Mouse (Mus musculus): ENCODE data around the gene Wdr24. TPM values are rescaled to one million over a fixed set of nuclear protein-coding genes. Genes with fewer than 3 reads are reported as not detected.

Wdr24 gene
- 18.0 TPM for polyA plus RNA-seq (2012; fragmentation: generic; extraction: Trizol)

- TF ChIP-seq MAX (IDR thresholded peaks at IDR 0.05; ENCODE audit: low read depth) (peak; percentile 60), SRF (IDR thresholded peaks at IDR 0.05; ENCODE audit: control insufficient read depth, insufficient read length, low read depth) (peak; percentile 52), POLR2A (IDR thresholded peaks at IDR 0.05; ENCODE audit: insufficient read length, low read depth) (peak; percentile 62), CEBPB (IDR thresholded peaks at IDR 0.05; ENCODE audit: insufficient read depth, poor library complexity, severe bottlenecking) (no peak), E2F4 (IDR thresholded peaks at IDR 0.05; ENCODE audit: insufficient read depth) (no peak), POLR2AphosphoS2 (IDR thresholded peaks at IDR 0.05; ENCODE audit: insufficient read length, low read depth) (peak; percentile 57)
- Histone ChIP-seq H3K27me3 (ENCODE audit: control insufficient read depth, insufficient read depth, insufficient read length) (no peaks in the 10 kb centered on the region), H3ac (ENCODE audit: control insufficient read depth, insufficient read length) (no peak within 1 kb of the TSS), H3K4me3 (peak within 1 kb of the TSS; percentile 32), H3K4me2 (ENCODE audit: low read depth) (peak within 1 kb of the TSS; percentile 88), H3K79me2 (ENCODE audit: control insufficient read depth, insufficient read depth) (no peaks in the 10 kb centered on the region), H3K36me3 (ENCODE audit: control insufficient read depth, insufficient read depth) (no peaks in the 10 kb centered on the region)
Measured at GRCm38 (mm10) chr17:25823452-25823851, at the start of gene Wdr24. TSS of gene Wdr24 (plus strand) at chr17:25823627.

GRCm38 (mm10) chr17:25775318-25776062 lies 47.9 kb upstream of the Wdr24 start:
- TF ChIP-seq USF1 (IDR thresholded peaks at IDR 0.05; ENCODE audit: low read depth) (no peak), E2F4 (IDR thresholded peaks at IDR 0.05; ENCODE audit: insufficient read depth) (no peak), POLR2A (IDR thresholded peaks at IDR 0.05; ENCODE audit: insufficient read length, low read depth) (no peak), MAX (IDR thresholded peaks at IDR 0.05; ENCODE audit: low read depth) (no peak), POLR2AphosphoS2 (IDR thresholded peaks at IDR 0.05; ENCODE audit: insufficient read length, low read depth) (no peak), TCF3 (IDR thresholded peaks at IDR 0.05; ENCODE audit: insufficient read length, low read depth) (no peak), MYOG (IDR thresholded peaks at IDR 0.05; ENCODE audit: control insufficient read depth in 1 of 3, insufficient read depth in 1 of 3, insufficient read length in 2 of 3, low read depth in 2 of 3) (no peak), REST (IDR thresholded peaks at IDR 0.05; ENCODE audit: insufficient read depth, insufficient read length) (no peak), CEBPB (IDR thresholded peaks at IDR 0.05; ENCODE audit: insufficient read depth, poor library complexity, severe bottlenecking) (no peak), MYOD1 (IDR thresholded peaks at IDR 0.05; ENCODE audit: control insufficient read depth in 1 of 3, insufficient read length in 2 of 3, low read depth in 2 of 3) (no peak), TCF12 (IDR thresholded peaks at IDR 0.05; ENCODE audit: insufficient read depth, poor library complexity, severe bottlenecking) (no peak), SRF (IDR thresholded peaks at IDR 0.05; ENCODE audit: control insufficient read depth, insufficient read length, low read depth) (no peak)

GRCm38 (mm10) chr17:25777948-25778347 lies 45.5 kb upstream of the Wdr24 start:
- no peak for TF ChIP-seq TCF3 (IDR thresholded peaks at IDR 0.05; ENCODE audit: insufficient read length, low read depth)
- no peak overlapping the region for H3K4me2 ChIP-seq (ENCODE audit: low read depth)
- H3ac ChIP-seq (ENCODE audit: control insufficient read depth, insufficient read length), result no peak overlapping the region
- H3K79me2 ChIP-seq (ENCODE audit: control insufficient read depth, insufficient read depth), result peaks cover 8% of the 10 kb centered on the region
- no peaks in the 10 kb centered on the region for H3K27me3 ChIP-seq (ENCODE audit: control insufficient read depth, insufficient read depth, insufficient read length)
- H3K4me3 ChIP-seq, result no peak overlapping the region
- peaks cover 4% of the 10 kb centered on the region for H3K36me3 ChIP-seq (ENCODE audit: control insufficient read depth, insufficient read depth)

More at GRCm38 (mm10) chr17:25775318-25776062, 47.9 kb upstream of the Wdr24 start:
- peaks cover 8% of the 10 kb centered on the region for H3K79me2 ChIP-seq (ENCODE audit: control insufficient read depth, insufficient read depth)
- H3ac ChIP-seq (ENCODE audit: control insufficient read depth, insufficient read length), result no peak overlapping the region
- no peak overlapping the region for H3K4me3 ChIP-seq
- no peak overlapping the region for H3K4me2 ChIP-seq (ENCODE audit: low read depth)
- no peaks in the 10 kb centered on the region for H3K36me3 ChIP-seq (ENCODE audit: control insufficient read depth, insufficient read depth)
- H3K27me3 ChIP-seq (ENCODE audit: control insufficient read depth, insufficient read depth, insufficient read length), result no peaks in the 10 kb centered on the region

GRCm38 (mm10) chr17:25781339-25781738 lies 42.1 kb upstream of the Wdr24 start:
- no peak overlapping the region for H3ac ChIP-seq (ENCODE audit: control insufficient read depth, insufficient read length)
- peaks cover 4% of the 10 kb centered on the region for H3K36me3 ChIP-seq (ENCODE audit: control insufficient read depth, insufficient read depth)
- H3K4me2 ChIP-seq (ENCODE audit: low read depth), result no peak overlapping the region
- no peaks in the 10 kb centered on the region for H3K79me2 ChIP-seq (ENCODE audit: control insufficient read depth, insufficient read depth)
- no peak overlapping the region for H3K4me3 ChIP-seq
- no peaks in the 10 kb centered on the region for H3K27me3 ChIP-seq (ENCODE audit: control insufficient read depth, insufficient read depth, insufficient read length)
- TF ChIP-seq REST (IDR thresholded peaks at IDR 0.05; ENCODE audit: insufficient read depth, insufficient read length), result no peak
- TF ChIP-seq E2F4 (IDR thresholded peaks at IDR 0.05; ENCODE audit: insufficient read depth), result no peak
- TF ChIP-seq MYOG (IDR thresholded peaks at IDR 0.05; ENCODE audit: control insufficient read depth in 1 of 3, insufficient read depth in 1 of 3, insufficient read length in 2 of 3, low read depth in 2 of 3), result no peak
- no peak for TF ChIP-seq TCF3 (IDR thresholded peaks at IDR 0.05; ENCODE audit: insufficient read length, low read depth)
- no peak for TF ChIP-seq SRF (IDR thresholded peaks at IDR 0.05; ENCODE audit: control insufficient read depth, insufficient read length, low read depth)
- TF ChIP-seq TCF12 (IDR thresholded peaks at IDR 0.05; ENCODE audit: insufficient read depth, poor library complexity, severe bottlenecking), result no peak
- TF ChIP-seq MAX (IDR thresholded peaks at IDR 0.05; ENCODE audit: low read depth), result no peak
- TF ChIP-seq USF1 (IDR thresholded peaks at IDR 0.05; ENCODE audit: low read depth), result no peak
- TF ChIP-seq CEBPB (IDR thresholded peaks at IDR 0.05; ENCODE audit: insufficient read depth, poor library complexity, severe bottlenecking), result no peak

GRCm38 (mm10) chr17:25783086-25783485 lies 40.3 kb upstream of the Wdr24 start:
- Histone ChIP-seq H3K79me2 (ENCODE audit: control insufficient read depth, insufficient read depth) (no peaks in the 10 kb centered on the region), H3K36me3 (ENCODE audit: control insufficient read depth, insufficient read depth) (peaks cover 4% of the 10 kb centered on the region), H3ac (ENCODE audit: control insufficient read depth, insufficient read length) (no peak overlapping the region), H3K27me3 (ENCODE audit: control insufficient read depth, insufficient read depth, insufficient read length) (no peaks in the 10 kb centered on the region), H3K4me2 (ENCODE audit: low read depth) (no peak overlapping the region), H3K4me3 (no peak overlapping the region)
- TF ChIP-seq MYOD1 (IDR thresholded peaks at IDR 0.05; ENCODE audit: control insufficient read depth in 1 of 3, insufficient read length in 2 of 3, low read depth in 2 of 3), result no peak
- peak; percentile 2 for TF ChIP-seq POLR2A (IDR thresholded peaks at IDR 0.05; ENCODE audit: insufficient read length, low read depth)
